Mouse (Mus musculus) large intestine, adult 2 months (tissue): ENCODE data around the gene C4bp. TPM values are rescaled to one million over a fixed set of nuclear protein-coding genes. Genes with fewer than 3 reads are reported as not detected.

ENCODE experiments used
- polyA plus RNA-seq: library from polyadenylated mRNA; depleted of rRNA; stranded (reverse); fragments of >200 nt; gene quantifications from 2 replicates; pipeline ENCODE4 v1.2.3, GENCODE M21; 2012; rRNA removed

Gene C4bp
- polyA plus RNA-seq, 1 experiment, result 3.6 TPM

Other genes with a start within 250 kb of the C4bp start
- gene Cd55b, start 238.6 kb downstream of the C4bp start, polyA plus RNA-seq, result 0.14 TPM in 1 of 2 replicates, not detected in the other
- gene Cd55, start 198.9 kb downstream of the C4bp start, polyA plus RNA-seq, result 12.8 and 22.0 TPM in 2 replicates
- not detected in 2 replicates for gene Zp3r, start 32.0 kb downstream of the C4bp start, polyA plus RNA-seq
- not detected in 2 replicates for gene Gm29427, start 54.2 kb upstream of the C4bp start, polyA plus RNA-seq
- 1.1 and 2.7 TPM in 2 replicates for gene Yod1, start 55.7 kb upstream of the C4bp start, polyA plus RNA-seq
- gene Pfkfb2, start 67.6 kb upstream of the C4bp start, polyA plus RNA-seq, result 6.6 and 14.1 TPM in 2 replicates
- 40.8 and 74.5 TPM in 2 replicates for gene AA986860, start 70.3 kb upstream of the C4bp start, polyA plus RNA-seq
- 1.7 and 2.3 TPM in 2 replicates for gene Fcamr, start 139.3 kb upstream of the C4bp start, polyA plus RNA-seq
- gene Pigr, start 165.1 kb upstream of the C4bp start, polyA plus RNA-seq, result 748 and 1,411 TPM in 2 replicates
- gene Fcmr, start 204.0 kb upstream of the C4bp start, polyA plus RNA-seq, result 9.5 and 20.8 TPM in 2 replicates
- gene Il24, start 225.8 kb upstream of the C4bp start, polyA plus RNA-seq, result not detected in 2 replicates
- gene Il20, start 249.8 kb upstream of the C4bp start, polyA plus RNA-seq, result not detected in 2 replicates